Mouse (Mus musculus) frontal cortex, postnatal 10 days (tissue): ENCODE data around the gene Ly6g6e.

Experiments
- DNase-seq, 2 experiments: peaks; one replicate each; pipeline ENCODE4 v3.0.0; 2022; ENCODE audit warnings: low spot score in 2 of 2, mixed read lengths in 1 of 2

Gene Ly6g6e

DNA sequence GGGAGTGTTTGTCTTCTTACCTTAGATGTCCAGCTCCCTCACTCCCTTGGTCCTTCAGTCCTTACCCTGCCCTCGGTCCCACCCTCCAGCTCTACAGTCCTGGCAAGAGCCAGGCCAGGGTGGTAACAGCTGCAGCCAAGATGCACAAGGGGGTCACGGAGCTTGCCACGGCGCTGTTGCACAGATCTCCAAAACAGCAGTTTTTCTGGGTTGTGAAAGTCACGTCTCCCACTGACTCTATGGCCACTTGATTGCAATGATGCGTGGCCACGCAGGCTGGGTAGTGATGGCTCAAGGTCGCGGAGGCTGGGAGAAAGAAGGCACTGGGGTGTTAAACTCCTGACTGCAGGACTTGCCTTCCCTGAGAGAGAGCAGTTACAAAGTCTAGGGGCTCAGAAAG, 5.2 kb upstream of the Ly6g6e start:
- no peak for DNase-seq

DNA sequence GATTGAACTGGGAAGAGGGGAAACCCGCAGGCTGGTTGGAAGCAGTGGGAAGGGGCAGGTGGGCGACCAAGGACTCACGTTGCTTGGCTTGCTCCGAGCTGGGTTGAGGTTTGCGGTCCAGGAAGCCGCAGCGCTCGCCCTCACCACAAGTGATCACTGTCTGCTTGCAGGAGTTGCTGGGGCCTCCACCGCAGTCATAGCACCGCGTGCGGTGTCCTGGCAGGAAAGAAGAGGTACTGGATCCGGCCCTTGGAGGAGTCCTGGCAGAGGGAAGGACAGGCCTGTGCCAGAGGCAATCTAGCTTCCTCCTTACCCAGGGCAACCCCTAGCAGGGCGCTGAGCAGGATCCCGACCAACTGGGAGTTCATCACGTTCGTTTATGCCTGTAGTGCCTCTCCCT, 2.6 kb upstream of the Ly6g6e start:
- DNase-seq: no peak

DNA sequence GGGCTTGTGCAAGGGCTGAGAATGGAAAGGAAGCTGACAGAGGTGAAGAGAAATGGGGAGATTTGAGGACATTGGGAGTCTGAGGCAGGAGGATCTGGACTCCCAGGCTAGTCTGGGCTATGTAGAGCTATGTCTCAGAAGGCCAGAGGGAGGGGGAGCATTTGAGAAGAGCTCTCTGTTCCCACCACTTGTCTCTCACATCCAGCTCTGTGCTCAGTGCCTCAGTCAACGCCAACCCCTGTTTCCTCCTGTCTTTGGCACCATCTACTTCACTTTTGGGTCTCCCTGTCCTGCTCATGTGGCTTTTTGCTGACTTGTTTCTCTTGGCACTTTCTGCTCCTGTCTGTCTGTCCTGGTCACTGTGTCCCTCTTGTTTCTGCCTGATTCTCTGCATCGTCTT, 583 bp downstream of the Ly6g6e start:
- no peak for DNase-seq

DNA sequence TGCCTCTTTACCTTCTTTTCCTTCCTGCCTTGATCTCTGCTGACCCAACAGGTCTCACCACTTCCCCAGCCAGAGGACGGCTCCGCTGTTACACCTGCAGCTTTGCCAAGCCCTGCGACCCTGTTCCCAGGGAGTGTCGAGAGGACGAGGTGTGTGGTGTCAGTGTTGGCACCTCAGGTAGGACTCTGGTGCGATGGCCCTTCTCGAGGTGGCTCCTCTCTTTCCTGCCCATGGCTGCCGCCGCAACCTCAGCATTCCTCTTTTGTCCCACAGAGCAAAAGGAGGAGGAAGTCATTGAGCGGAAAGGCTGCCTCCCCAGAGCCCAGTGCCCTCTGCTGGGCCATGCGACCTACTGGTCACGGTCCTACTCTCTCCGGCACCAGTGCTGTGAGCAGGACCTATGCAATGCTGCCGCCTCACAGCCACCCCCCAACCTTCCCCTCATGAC, 1.1 kb downstream of the Ly6g6e start, which contains the start of gene Ly6g6d:
Gene Ly6g6d, minus strand, starts transcription at position 280 of the 448 bp plus-strand sequence.
- no peak for DNase-seq

DNA sequence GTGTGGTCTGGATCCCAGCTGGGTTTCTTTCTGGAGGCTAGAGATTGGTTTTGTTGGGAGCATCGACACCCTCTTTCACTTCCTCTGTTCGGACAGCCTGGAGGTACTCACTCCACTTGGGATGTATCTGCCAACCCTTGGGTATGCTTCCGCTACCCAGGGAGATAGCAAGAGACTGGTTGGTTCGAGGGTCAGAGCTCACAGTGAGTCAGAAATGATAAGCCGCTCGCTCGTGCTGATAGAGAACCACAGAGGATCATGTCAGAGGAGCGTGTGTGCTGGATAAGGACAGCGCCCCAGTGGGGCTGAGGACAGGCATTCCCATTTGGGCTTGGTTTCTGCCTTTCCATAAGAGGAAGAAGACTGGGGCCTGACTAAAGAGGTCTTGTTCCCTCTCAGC, 3.1 kb downstream of the Ly6g6e start:
- no peak for DNase-seq

DNA sequence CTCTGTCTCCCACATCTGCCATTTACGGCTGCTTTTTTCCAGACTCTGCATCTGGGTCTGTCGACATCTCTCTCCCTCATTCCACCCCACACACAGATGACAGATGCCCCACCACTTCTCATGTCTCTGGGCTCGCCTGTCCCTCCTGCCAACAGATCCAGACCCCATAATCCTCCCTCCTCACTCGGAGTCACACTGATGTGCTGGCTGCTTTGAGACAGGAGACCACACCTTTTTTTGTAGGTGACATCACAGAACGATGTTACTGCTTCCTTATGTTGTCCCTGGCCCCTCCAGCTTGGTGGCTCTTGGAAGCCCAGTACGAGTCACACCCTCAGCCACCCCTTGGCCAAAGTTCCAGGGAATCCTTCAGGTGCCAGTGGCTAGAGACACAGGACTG, 3.5 kb downstream of the Ly6g6e start:
- no peak for DNase-seq

DNA sequence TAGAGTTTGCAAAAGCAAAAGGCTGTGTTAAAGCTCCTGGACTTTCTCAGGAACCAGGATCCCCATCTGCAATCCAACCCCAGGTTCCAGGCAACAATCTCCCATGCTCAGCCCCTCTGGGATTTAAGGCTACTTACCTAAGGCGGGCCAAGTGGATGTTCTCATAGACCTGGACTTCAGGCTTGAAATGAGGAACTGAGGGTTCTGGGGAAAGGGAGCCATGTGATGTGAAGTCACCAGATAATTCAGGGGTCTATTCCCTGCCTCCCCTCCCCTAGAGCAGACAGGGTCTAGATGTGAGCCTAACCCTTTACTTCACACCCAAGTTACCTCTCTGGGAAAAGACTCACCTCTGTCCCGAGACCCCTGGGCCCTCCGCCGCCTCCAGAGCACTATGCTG, 4.0 kb downstream of the Ly6g6e start:
- DNase-seq: no peak

DNA sequence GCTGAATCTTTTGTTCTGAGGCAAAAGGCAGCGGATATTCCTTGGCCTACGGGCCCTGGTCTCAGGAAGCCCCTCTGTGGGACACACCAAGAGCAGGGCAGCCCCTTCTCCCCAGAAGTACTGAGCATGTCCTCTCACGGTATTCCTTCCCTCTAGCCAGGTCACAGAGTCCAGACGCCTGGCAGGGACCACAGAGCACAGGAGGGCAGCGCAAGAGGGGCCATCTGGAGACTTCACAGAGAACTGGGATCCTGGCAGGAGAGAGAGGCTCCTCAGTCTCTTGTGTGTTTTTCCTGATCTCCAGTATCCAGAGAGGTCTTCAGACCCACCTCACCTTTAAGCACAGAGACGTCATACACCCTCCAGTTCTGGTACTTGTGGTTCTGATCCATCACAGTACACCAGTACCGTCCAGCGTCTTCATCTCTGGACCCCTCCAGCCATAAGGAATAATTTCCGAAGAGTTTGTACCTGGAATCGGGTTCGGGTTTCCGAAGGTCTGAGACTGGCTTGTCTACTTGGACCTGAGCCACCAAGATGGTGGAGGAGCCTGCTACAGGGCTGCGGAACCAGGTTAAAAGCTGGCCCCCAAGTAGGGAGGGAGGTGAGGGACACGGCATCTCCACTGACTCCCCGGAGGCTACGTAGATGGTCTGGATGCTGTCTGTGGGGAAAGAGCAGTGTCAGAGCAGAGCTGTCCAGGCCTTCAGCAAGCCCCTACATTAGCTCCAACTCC, 6.3 kb downstream of the Ly6g6e start:
- no peak for DNase-seq

DNA sequence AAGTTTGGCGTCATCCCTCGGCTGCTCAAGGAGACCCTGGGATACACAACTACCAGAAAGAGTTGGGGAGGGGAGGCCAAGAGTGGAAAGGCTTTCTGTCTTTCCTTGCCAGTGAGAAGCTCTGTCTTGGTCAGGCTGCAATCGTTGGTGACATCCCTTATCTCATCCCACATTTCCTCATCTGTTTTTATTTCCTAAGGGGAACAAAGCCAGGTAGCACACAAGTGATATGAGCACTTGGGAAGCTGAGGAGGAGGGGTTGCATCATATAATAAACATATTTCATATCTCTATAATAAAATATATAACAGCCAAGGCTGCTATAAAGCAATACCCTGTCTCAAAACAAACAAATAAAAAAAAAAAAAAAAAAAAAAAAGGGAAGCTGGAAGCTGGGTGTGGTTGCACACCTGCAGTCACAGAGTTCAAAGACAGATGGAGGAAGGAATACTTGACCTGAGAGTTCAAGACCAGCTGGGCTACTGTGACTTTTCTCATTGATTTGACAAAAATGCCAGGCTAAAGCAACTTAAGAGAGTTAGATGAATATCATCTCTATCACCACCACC, 7.3 kb downstream of the Ly6g6e start:
- DNase-seq: no peak

DNA sequence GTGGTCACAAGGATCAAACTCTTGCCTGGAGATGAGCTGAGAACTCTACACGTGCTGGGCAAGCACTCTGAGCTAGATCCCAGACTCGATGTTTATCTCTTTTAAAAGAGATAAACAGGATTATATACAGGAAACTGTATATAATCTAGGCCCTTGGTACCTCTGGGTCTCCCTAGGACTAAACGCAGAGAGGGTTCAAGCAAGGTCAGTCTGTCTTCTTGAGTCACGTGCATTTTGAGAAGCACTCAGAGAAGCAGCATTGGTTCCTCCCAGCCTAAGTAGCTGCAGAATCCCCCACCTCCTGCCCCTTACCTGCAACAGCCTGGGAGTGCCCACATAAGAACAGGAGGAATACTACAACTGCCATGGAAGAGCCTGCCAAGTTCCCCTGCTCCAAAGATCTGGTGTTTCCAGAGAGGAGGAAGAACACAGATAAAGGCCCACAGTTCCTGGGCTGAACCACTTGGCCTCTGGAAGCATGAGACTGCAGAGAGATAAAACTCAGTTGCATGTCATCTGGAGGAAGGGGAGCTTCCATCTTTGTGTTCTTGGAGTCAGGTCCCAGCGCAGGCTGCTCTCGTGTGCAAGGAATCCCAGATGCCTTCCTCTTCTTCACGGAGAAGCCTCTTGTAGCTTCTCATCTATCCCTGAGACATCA, 8.6 kb downstream of the Ly6g6e start, which contains the start of gene Ly6g6f:
Gene Ly6g6f, minus strand, starts transcription at position 403 of the 658 bp plus-strand sequence.
- DNase-seq: no peak

DNA sequence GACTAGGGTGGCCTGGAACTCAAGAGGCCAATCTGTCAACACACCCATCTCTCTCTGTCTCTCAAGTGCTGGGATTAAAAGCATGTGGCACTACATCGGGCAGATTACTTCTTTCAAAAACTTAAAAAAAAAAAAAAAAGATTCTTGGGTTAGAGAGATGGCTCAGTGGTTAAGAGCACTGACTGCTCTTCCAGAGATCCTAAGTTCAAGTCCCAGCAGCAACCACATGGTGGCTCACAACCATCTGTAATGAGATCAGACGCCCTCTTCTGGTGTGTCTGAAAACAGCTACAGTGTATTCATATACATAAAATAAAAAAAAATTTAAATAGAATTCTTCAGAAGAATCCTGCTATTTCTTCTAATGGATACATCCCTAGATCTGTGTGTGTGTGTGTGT, 11.4 kb downstream of the Ly6g6e start:
- no peak for DNase-seq

DNA sequence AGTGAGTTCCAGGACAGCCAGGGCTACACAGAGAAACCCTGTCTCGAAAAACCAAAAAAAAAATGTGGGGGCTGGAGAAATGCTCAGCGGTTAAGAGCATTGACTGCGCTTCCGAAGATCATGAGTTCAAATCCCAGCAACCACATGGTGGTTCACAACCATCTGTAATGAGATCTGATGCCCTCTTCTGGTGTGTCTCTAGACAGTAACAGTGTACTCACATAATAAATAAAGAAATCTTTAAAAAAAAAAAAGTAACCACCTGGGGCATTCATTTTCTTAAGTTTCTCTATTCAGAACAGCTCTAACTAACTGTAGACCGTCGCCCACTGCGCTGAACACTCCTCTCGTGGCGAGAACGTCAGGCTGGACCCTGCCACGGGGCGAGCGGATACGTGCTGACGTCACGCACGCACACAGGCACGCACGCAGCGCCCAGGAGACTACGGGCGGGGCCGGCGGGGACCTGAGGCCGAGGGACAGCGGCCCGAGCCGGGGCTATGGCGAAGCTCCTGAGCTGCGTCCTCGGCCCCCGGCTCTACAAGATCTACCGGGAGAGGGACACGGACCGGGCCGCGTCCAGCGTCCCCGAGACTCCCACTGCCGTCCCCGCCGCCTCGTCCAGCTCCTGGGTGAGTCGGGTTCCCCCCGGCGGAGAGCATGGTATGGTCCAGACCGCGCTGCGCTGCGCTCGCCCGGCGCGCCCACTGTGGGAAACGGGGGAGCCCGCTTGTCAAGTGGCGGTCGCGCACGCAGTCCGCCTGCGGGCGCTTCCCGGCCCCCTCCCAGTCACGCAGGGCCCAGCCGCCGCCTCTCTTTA, 12.3 kb downstream of the Ly6g6e start, which contains the start of gene Abhd16a:
Gene Abhd16a, plus strand, starts transcription at position 439 of the 820 bp plus-strand sequence.
- DNase-seq: peak; percentile 90 to 93

DNA sequence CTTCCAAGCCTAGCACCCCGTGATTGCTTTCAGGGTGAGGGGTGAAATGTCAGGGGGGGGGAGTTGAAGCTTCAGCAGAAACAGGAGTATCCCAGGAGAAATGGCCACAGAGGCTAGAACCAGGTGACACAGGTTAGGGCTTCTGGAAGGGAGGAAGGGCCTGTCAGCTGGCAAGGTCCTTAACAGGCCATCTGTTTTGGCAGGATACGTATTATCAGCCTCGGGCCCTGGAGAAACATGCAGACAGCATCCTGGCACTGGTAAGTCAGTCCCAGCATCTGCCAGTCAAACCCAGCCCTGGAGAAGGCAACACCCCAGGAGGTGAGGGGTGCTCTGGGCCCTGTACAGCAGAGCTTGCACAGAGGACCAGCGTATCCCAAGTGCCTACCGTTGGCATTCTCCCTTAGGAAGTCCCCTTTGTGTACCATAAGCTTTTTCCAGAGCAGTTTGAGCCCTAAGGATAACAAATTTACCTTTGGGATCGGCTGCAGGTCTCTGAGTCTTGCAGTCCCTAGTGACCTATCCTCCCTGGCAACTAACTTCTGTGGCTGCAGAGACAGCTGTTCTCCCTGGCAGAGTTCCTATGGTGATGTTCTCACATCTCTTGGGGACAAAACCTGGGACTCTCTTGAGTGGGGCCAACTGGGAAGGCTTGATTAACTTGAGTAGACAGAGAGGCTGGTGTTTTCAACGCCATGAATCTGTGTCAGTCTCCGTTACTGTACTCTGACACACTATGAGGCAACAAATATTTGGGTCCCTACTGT, 13.6 kb downstream of the Ly6g6e start:
- no peak for DNase-seq

DNA sequence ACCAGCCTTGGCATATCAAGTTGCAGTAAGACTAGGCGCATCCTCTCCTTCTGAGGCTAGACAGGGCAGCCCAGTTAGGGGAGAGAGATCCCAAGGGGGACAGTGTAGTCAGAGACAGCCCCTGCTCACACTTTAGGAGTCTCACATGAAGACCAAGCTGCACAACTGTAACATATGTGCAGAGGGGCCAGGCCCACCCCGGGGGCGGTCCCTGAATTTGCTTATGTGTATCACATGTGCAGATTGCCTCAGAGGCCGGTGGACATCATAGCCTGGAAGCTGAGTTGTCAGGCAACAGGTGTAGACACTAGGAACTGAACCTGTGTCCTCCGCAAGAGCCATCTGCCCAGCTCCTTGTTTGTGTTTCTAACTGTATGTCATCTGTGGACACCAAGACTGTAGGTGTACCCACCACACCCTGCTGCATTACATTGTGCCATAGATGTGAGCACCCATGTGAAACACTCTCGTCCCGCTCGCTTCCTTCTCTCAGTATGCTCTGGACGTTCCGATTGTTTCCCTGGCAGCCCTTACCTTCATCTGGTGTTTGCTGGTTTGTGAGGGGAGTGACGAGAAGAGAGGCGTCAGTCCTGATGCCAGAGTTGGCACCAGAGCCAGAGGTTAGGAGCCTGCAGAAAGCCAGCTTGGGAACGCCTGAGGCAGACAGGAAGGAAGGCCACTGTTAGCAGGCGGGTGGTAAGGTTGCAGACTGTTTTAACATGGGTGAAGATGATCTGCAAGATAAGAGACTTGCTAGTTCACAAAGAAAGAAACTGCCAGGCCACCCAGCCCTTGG, 15.9 kb downstream of the Ly6g6e start:
- no peak for DNase-seq

DNA sequence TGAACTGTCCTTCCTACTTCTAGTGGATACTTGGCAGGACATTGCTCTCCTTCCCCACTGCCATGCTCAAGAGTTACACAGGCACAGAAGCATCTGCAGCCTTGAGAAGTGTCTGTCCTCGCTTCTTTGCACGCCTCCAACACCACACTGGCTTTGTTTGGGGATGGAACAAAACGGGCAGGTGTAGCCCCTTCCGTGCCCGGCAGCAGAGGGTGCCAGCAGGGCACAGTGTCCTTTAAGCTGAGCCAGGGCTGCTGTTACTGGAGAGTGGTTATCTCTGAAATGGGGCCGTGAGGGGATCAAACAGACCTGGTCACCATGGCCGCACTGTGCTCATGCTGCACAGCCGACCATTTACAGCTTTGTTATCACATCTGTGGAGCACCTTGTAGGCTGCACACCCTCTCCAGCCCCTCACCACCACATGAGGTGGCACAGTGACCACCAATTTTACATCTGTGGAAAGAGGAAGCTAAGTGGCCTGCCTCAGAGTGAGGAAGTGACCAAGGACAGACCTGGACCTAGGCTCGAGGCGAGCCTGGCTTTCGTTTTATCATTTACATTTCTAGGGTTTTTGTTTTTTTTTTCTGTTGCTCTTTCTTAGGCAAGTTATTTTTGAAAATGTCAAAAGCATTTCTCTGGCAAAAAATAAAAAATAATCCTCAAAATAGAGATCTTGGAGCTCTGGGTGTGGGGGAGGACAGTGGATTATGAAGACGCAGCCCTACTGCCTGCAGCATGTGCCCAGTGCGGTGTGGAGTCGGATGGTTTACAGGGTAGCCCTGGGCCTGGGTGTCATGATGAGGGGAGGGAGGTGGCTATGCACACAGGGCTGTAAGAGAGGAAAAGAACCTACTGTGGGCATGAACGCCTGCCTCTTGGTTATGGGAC, 18.0 kb downstream of the Ly6g6e start:
- DNase-seq: no peak

DNA sequence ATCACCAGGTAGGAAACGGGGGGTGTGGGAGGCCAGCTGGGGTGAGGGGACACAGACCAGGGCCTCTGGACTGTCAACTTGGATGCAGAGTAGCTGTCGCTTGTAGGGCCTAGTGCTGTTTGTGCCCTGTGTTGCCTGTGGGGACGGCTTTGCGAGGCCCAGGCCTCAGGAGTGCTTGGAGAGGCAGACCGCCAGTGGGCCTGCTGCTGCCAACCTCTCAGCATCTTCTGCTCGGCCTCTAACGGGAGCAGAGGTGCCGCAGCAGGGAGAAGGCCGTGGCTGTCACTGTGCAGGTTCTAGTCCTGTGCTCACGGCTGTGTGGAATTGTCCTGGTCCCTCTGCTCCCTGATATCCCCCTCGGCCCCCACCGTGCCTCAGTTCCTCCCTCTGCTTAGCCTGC, 19.9 kb downstream of the Ly6g6e start:
- no peak for DNase-seq

DNA sequence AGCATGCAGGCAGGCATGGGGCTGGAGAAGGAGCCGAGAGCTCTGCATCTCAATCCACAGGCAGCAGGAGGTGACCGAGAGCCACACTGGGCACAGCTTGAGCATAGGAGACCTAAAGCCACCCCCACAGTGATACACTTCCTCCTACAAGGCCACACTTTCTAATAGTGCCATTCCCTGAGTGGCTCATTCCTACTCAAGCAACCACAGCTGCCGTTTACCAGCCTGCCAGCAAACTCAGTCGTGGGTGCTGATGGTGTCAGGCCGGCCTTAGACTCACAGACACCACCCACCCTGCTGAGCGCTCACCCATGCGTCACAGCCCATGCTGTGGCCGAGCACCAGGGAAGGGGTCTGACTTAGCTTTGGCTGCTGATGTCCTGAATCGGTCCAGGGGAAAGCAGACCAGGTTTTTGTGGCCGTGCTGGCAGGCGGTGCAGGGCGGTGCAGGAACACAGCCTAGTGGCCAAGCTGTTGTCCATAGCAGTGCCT, 20.5 kb downstream of the Ly6g6e start:
- no peak for DNase-seq

DNA sequence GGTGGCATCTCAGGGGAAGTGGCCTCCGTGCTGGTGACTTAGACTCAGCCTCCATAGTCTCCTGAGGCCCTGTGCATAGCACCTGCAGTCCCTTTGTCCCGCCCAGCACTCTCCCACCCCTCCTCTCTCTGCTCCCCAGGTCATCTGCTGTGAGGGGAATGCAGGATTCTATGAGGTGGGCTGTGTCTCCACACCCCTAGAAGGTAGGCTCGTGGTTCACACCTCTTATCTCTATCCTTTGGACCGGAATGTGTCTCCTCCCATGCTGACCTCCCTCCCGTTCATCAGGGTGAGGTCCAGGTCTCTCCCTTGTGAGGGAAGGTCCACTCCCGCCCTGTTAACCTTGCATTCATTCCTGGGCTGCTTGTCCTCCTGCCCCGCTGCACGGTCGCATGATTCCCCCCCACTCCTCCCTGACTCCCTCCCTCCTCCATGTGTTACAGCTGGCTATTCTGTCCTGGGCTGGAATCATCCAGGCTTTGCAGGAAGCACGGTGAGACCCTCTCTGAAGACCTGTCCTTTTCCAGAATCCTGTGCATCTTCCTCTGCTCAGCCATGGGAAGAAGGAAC, 23.6 kb downstream of the Ly6g6e start:
- DNase-seq: no peak

DNA sequence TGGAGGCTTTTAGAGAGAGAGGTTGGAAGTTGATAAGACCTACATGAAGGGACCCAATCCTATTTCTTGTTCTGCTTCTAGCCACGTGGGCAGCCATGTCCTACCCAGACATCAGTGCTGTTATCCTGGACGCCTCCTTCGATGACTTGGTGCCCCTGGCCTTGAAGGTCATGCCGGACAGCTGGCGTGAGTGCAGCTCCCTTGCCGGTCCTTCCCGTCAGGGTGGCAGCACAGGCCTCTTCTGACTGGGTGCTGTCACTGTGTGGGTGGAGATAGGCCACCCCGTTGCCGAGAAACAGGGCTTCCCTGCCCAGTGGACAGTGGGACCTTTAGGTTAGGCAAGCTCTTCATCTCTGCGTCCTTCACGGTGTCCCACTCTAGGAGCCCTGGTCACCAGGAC, 24.5 kb downstream of the Ly6g6e start:
- DNase-seq: no peak
